Mouse (Mus musculus): Measurements from ENCODE around the gene 1110051M20Rik. TPM values are rescaled to one million over a fixed set of nuclear protein-coding genes. Genes with fewer than 3 reads are reported as not detected.
"Not testable (repeated sequence)": the region's sequence is repeated elsewhere in the genome, so short reads cannot be mapped to it uniquely, and the experiment has no call there.

1110051M20Rik gene
- total RNA-seq, 2 experiments from 2014 or later = 110 to 122 TPM

- no peak for TF ChIP-seq CTCF (conservative IDR thresholded peaks at IDR 0.05)
- DNase-seq (ENCODE audit: low spot score in 2 of 2) = no peak
- no peak overlapping the region for H3K4me3 ChIP-seq
- H3K27ac ChIP-seq = no peak overlapping the region
These were observed 192.5 kb downstream of the 1110051M20Rik start for GRCm38 (mm10) chr2:91252001-91252400.

GRCm38 (mm10) chr2:91248366-91248765 is 196.1 kb downstream of the 1110051M20Rik start:
- no peak for DNase-seq (ENCODE audit: low spot score in 2 of 2)
- no peak for TF ChIP-seq CTCF (conservative IDR thresholded peaks at IDR 0.05)

GRCm38 (mm10) chr2:91244557-91245228 is 199.8 kb downstream of the 1110051M20Rik start:
- DNase-seq (ENCODE audit: low spot score in 2 of 2) = no peak
- TF ChIP-seq CTCF (conservative IDR thresholded peaks at IDR 0.05) = no peak

More at GRCm38 (mm10) chr2:91248366-91248765, 196.1 kb downstream of the 1110051M20Rik start:
- no peak overlapping the region for H3K27ac ChIP-seq
- no peak overlapping the region for H3K4me3 ChIP-seq

GRCm38 (mm10) chr2:91243416-91243815 is 201.1 kb downstream of the 1110051M20Rik start:
- H3K27ac ChIP-seq = peak overlapping the region; percentile 46; the same call in 1 of the 2 replicates
- no peak overlapping the region for H3K4me3 ChIP-seq
- peak; percentile 75 to 89 for DNase-seq (ENCODE audit: low spot score in 2 of 2)
- TF ChIP-seq CTCF (conservative IDR thresholded peaks at IDR 0.05) = no peak

More at GRCm38 (mm10) chr2:91244557-91245228, 199.8 kb downstream of the 1110051M20Rik start:
- peak overlapping the region; percentile 11; the same call in 1 of the 2 replicates for H3K27ac ChIP-seq
- H3K4me3 ChIP-seq = no peak overlapping the region

GRCm38 (mm10) chr2:91242547-91242946 is 202.0 kb downstream of the 1110051M20Rik start:
- Histone ChIP-seq H3K4me3 (no peak overlapping the region), H3K27ac (no peak overlapping the region)
- no peak for DNase-seq (ENCODE audit: low spot score in 2 of 2)
- no peak for TF ChIP-seq CTCF (conservative IDR thresholded peaks at IDR 0.05)

- Histone ChIP-seq H3K4me3 (peak overlapping the region; percentile 89), H3K27ac (peak overlapping the region; percentile 87)
- peak; percentile 73 for TF ChIP-seq CTCF (conservative IDR thresholded peaks at IDR 0.05)
- DNase-seq (ENCODE audit: low spot score in 2 of 2) = not testable (repeated sequence)
These were observed 206.9 kb downstream of the 1110051M20Rik start for GRCm38 (mm10) chr2:91237511-91238080.

- DNase-seq (ENCODE audit: low spot score in 2 of 2) = peak; percentile 91
- Histone ChIP-seq H3K27ac (peak within 1 kb of the TSS; percentile 87), H3K4me3 (peak within 1 kb of the TSS; percentile 89)
- TF ChIP-seq CTCF (conservative IDR thresholded peaks at IDR 0.05) = no peak
These were observed 207.6 kb downstream of the 1110051M20Rik start, which contains the start of gene Ddb2 for GRCm38 (mm10) chr2:91236601-91237510. TSS of gene Ddb2 (minus strand) at chr2:91236982.

GRCm38 (mm10) chr2:91229735-91230134 is 214.8 kb downstream of the 1110051M20Rik start:
- no peak for TF ChIP-seq CTCF (conservative IDR thresholded peaks at IDR 0.05)
- Histone ChIP-seq H3K4me3 (no peak overlapping the region), H3K27ac (no peak overlapping the region)
- no peak for DNase-seq (ENCODE audit: low spot score in 2 of 2)

Small RNA genes within 50 kb of the gene (microRNA-seq; reads per million reads assigned to microRNA genes)
- gene Gm22071 = 0 reads per million in 2 experiments

Other genes with a start within 250 kb of the 1110051M20Rik start
- gene Nr1h3, start 241.9 kb downstream of the 1110051M20Rik start, total RNA-seq (2021) = 1 to 10 TPM; 4.5 to 5.9 TPM
- gene Acp2, start 241.8 kb downstream of the 1110051M20Rik start, total RNA-seq (2021) = 10 to 100 TPM; 50.5 to 57.5 TPM
- 10 to 100 TPM; 12.9 to 13.1 TPM for gene Ddb2, start 207.7 kb downstream of the 1110051M20Rik start, total RNA-seq (2021)
- gene Pacsin3, start 188.8 kb downstream of the 1110051M20Rik start, total RNA-seq (2021) = 10 to 100 TPM; 25.6 to 27.6 TPM
- 10 to 100 TPM; 75.6 to 81.3 TPM for gene Arfgap2, start 179.7 kb downstream of the 1110051M20Rik start, total RNA-seq (2021)
- gene Lrp4, start 12.8 kb upstream of the 1110051M20Rik start, total RNA-seq (2021) = 10 to 100 TPM; 30.1 to 30.6 TPM
- gene Ckap5, start 82.1 kb upstream of the 1110051M20Rik start, total RNA-seq (2021) = 100 to 1,000 TPM; 111 to 115 TPM
- under 1 TPM in 1 of 2 experiments, not detected in 1; 0.27 TPM for gene F2, start 191.7 kb upstream of the 1110051M20Rik start, total RNA-seq (2021)
- 10 to 100 TPM; 11.0 to 12.4 TPM for gene Zfp408, start 205.1 kb upstream of the 1110051M20Rik start, total RNA-seq (2021)
- gene Arhgap1, start 205.2 kb upstream of the 1110051M20Rik start, total RNA-seq (2021) = 10 to 100 TPM; 65.1 to 66.2 TPM